Mouse (Mus musculus): ENCODE results near the gene Nfix. TPM values are rescaled to one million over a fixed set of nuclear protein-coding genes. Genes with fewer than 3 reads are reported as not detected.

Nfix gene
- total RNA-seq, 2 experiments from 2014 or later, result 465 to 558 TPM

DNA sequence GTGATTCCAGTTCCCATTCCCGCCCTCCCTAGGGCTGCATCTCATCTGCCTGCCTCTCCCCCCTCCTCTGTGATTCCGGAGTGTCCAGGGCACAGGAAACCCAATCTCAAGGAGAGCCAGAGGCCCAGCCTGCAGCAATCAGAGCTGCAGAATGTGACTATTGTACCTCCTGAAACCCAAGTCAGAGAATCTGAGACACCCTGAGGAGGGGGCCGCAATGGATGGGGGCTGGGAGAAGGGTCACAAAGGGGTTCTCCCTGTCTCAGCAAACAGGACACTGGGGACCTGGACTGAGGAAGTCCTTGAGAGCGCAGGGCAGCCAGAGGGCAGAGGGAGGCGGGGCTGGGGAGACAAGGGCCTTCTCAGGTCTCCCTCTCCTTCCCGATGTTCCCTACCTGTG is 67.1 kb downstream of the Nfix start:
- intact Hi-C loops (cut with DNase I), result no loop called here
- DNase-seq, result peak; percentile 66
- no peak for TF ChIP-seq CTCF (IDR thresholded peaks at IDR 0.05)
- Histone ChIP-seq H3K27ac (peak overlapping the region; percentile 96), H3K4me3 (peak overlapping the region; percentile 46)

DNA sequence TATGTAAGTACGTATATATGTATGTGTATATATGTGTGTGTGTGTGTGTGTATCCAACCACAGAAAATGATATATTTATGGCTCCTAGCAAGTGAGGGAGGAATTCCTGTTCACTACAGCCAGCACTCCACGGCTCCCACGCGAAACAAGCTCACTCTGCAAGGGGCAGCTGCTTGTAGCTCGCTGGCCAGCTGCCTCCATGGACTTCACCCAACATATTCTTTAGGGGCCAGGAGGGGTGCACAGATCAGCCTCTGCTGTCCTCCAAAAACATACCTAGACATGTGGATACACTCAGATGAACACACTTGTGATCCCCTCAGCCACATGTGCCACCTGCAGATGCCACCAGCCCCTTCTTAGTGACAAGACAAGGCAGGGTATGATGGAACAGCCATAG is 67.6 kb downstream of the Nfix start:
- TF ChIP-seq CTCF (IDR thresholded peaks at IDR 0.05), result no peak
- peak overlapping the region; percentile 96 for H3K27ac ChIP-seq
- peak; percentile 60 for DNase-seq
- peak overlapping the region; percentile 46 for H3K4me3 ChIP-seq
- intact Hi-C loops (cut with DNase I), result no loop called here

DNA sequence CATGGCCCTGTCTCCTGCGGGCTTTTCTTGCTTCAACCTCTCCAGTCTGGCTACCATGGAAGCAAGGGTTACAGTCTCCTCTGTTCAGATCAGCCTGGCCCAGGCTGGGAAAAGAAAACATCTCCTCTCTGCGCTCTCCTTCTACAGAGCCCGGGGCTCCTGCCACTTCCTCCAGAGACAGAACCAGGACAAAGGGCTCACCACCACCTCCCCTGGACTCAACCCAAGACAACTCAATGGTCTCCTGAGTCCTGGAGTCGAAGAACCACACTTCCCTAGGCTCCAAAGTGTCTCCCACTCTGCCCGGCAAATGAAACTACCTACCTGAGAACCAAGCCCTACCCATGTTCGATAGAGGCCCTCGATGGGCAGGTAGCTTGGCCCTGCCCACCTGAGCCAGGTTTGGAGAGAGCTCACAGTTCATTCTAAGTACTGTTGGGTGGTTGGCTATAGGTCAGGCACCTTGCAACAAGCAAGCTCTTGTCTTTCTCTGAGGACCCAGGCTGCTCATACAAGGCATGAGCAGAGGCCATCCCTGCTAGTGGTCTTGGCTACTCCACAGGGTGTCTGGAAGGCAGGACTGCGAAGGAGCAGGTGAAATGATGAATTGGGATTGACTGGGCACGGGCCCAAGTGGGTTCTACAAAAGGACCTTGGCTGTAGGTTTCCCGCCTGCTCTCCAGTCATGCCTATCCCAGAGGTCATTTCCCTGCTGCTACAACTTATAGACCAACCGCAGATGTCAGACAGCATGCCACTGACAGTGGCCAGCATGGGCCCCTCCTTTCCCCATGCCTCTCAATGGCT is 68.6 kb downstream of the Nfix start:
- Histone ChIP-seq H3K4me3 (peak overlapping the region; percentile 55), H3K27ac (peak overlapping the region; percentile 96)
- intact Hi-C loops (cut with DNase I), result no loop called here
- no peak for TF ChIP-seq CTCF (IDR thresholded peaks at IDR 0.05)
- no peak for DNase-seq

DNA sequence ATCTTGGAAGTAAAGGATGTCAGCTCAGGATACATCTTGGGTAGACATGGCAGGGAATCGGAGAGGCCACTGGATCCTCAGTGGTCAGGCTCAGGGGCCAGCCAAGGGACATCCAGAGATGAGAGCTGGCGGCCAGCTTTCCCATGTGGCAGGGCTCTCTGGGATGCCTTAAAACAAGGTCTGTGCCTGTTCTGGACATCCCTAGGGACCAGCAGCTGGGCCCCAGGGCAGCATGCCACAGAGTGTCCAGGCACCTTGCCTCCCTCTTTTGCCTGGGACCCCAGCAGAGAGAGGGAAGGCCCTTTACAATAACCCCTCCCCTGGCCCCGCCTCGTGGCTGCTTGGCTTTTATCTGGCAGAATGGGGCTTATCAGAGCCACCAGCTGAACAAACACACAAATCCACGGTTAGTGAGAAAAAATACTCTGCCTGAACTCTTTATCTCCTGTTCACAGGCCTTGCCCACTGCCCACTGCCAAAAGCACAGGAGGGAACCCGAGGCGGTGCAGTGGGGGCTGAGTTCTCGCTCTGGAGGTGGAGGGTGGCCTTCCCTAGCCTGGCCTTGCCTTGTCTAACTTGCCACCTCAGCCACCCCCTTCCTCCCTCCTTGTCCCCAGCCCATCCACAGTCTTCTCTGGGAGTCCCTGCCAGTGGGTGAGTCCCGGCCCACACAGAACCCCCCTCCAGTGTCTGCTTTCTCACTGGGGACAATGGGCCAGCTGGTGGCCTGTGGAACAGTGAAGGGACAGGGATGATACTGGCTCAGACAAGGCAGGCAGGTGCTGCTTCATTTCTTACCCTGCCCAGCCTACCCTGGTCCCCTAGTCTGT is 69.4 kb downstream of the Nfix start:
- TF ChIP-seq CTCF (IDR thresholded peaks at IDR 0.05), result no peak
- H3K27ac ChIP-seq, result peak overlapping the region; percentile 96
- intact Hi-C loops (cut with DNase I), result no loop called here
- peak; percentile 85 for DNase-seq
- peak overlapping the region; percentile 55 for H3K4me3 ChIP-seq

DNA sequence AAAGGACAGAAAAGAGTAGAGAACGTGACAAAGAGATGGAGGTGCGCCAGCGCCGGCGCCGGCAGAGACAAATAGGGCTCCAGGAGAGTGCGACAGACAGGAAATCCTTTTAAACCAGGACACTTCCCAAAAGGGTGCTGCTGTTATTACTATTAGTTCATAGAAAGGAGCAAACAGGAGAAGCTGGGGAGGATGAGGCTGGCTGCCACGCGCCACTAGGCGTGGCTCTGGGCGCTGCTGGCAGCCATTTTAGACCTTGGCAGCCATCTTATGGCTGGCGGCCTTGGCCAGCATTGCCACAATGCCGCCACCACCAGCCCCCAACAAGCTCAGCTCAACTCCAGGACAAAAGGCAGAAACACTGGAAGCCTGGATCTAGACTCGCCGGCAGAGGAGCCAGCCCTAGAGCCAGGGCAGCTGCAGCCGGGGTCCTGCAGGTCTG is 70.2 kb downstream of the Nfix start:
- peak overlapping the region; percentile 96 for H3K27ac ChIP-seq
- peak; percentile 83 for DNase-seq
- H3K4me3 ChIP-seq, result peak overlapping the region; percentile 55
- no peak for TF ChIP-seq CTCF (IDR thresholded peaks at IDR 0.05)
- intact Hi-C loops (cut with DNase I), result no loop called here

DNA sequence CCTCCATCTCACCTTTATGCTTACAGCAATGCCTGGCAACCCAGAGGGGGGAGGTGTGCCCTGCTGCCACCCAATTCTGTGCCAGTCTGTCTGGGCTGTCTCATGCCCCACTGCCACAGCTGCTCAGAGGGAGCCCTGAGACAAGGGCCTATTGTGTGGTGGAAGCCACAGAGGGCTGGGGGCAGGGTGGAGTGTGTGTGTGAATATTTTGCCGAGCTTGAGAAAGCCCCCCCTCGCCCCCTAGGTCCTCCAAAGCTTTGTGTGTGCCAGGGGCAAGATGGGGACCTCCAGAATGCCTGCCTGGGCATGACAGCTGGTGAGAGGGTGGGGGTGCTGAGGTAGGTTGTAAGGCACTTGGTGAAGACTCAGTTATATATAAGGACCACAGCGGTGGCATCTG is 71.7 kb downstream of the Nfix start:
- no peak for TF ChIP-seq CTCF (IDR thresholded peaks at IDR 0.05)
- intact Hi-C loops (cut with DNase I), result no loop called here
- no peak for DNase-seq
- Histone ChIP-seq H3K4me3 (no peak overlapping the region), H3K27ac (peak overlapping the region; percentile 96)

DNA sequence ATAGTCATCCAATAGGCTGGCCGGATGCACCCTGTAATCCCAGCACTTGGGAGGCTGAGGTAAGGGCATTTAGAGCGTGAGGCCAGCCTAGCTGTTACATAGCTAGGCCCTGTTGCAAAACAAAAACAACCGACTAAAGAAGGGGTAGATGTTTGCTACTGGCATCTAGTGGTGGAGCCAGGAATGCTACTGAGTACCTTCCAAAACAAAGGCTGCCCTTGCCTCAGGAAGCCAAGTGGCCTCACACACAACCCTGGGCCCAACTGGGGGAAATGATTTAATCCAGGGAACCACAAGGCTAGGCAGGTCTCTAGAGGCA is 74.2 kb downstream of the Nfix start:
- Histone ChIP-seq H3K4me3 (no peak overlapping the region; the same call in 1 of the 2 replicates), H3K27ac (peak overlapping the region; percentile 96)
- intact Hi-C loops (cut with DNase I), result no loop called here
- TF ChIP-seq CTCF (IDR thresholded peaks at IDR 0.05), result peak; percentile 67
- peak; percentile 78 for DNase-seq

DNA sequence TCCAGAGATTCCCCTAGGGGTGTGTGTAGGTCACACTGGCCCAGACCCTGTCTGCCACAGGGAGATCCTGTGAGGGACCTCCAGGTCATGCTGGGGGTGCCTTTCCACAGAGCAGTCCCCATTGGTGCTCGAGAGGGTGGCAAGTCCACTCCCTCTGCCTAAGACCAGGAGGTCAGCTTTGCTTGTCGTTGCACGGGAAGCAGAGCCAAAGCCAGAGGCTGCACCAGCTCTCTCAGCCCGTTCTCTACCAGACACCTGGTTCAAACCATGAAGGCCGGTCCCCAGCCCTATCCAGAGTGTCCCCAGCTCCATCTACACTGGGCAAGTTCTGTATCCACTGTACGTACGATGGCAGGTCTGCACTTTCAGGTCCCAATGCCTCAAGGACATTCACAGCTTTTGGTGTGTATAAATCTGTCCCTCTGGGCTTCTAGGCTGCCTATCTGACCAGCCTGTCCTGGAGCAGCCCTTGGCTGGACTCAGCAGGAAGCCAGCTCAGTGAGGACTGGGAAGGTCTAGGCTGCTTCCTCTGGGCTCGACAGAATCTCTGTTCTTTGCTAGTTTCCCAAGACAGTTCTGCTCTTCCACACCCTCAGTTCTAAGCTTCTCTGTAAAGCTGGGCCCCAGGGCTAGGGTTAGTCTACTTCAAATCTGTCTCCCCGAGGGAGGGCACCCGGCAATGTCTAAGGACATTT is 74.8 kb downstream of the Nfix start:
- intact Hi-C loops (cut with DNase I), result no loop called here
- H3K27ac ChIP-seq, result peak overlapping the region; percentile 96
- peak; percentile 44 for DNase-seq
- H3K4me3 ChIP-seq, result peak overlapping the region; percentile 42
- TF ChIP-seq CTCF (IDR thresholded peaks at IDR 0.05), result no peak

DNA sequence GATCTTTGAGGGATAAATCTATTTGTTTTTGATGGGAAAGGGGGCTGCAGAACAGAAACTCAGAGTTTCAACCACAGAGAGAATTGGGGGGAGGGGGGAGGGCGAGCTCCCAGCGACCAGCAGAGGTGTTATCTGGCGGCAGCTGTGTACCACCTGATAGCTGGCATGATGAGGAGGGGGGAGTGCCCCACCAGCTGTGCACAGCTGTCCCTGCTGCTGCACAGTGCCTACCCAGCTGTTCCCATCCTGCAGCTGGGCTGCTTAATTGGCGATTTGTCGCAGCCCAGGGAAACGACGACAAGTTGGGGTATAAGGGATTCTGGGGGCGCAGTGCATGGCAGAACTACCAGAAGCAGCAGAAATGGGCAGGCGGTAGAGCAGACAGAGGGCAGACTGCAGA is 75.5 kb downstream of the Nfix start:
- DNase-seq, result peak; percentile 31
- Histone ChIP-seq H3K4me3 (peak overlapping the region; percentile 55), H3K27ac (peak overlapping the region; percentile 96)
- no peak for TF ChIP-seq CTCF (IDR thresholded peaks at IDR 0.05)
- intact Hi-C loops (cut with DNase I), result no loop called here

DNA sequence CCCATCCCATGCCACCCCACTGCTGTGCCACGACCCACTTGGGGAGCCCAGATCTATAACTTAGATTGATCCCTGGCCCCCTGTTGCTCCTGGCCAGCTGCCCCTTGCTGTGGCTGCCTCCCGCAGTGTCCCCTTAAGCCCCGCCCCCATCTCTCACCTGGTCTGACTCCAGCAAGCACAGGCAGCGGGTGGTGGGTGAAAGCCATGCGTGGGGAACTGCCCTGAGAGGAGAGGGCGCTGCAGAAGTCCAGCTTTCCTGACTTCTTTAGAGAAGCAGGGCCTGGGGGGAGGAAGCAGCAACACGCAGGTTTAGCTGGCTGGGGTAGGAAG is 76.6 kb downstream of the Nfix start:
- intact Hi-C loops (cut with DNase I), result no loop called here
- no peak for TF ChIP-seq CTCF (IDR thresholded peaks at IDR 0.05)
- H3K4me3 ChIP-seq, result peak overlapping the region; percentile 55

DNA sequence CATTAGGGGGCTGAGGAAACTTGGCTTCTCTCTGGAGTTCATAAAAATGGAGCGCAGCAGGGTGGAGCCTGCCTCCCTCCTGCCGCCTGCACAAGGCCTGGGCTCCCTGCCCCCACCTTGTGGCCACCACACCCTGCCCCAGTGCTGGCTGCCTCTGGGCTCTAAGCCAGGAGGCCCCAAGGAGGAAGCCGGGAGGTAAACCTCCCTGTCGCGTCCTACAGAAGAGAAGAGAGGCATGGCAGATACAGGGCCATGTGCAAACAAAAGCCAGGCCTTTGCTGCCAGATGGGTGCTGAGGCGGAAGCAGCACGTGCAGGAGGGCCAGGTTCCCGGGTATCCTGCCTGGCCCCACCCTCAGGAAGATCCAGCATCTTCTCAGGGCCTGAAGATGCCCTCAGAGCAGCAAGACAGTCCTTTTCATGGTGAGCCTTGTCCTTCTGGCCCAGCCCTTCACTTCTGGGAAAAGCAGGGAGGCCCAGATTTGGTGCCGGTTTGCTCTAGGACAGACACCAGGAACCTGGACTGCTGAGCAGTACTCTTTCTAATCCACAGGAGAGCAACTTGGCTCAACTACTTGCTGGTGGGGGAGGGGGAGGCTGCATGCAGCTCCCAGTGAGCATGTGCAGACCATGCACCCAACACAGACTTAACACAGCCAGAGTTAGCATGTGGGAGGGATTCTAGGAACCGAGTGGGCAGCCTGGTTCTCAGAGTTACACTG is 77.1 kb downstream of the Nfix start, which contains the start of gene G430095P16Rik:
TSS of gene G430095P16Rik (plus strand) at position 158 of the 721 bp plus-strand sequence.
- intact Hi-C loops (cut with DNase I), result no loop called here
- H3K4me3 ChIP-seq, result peak within 1 kb of the TSS; percentile 55

More for the DNA sequence above, 76.6 kb downstream of the Nfix start:
- DNase-seq, result peak; percentile 71
- H3K27ac ChIP-seq, result peak overlapping the region; percentile 96

DNA sequence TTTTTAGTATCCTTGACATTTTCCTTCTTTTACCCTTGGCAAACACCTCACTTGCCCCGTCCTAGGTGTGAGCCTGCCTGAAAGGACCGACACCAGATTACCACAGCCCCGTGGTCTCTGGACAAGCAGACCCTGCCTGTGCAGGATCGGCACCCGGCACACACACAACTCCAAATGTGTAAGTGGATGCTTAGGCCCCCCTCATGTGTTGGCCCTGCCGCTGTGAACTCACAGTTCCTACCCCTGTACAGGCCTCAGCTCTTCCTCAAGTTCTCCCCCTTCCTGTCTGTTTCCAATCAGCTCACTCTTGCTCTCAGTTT is 77.7 kb downstream of the Nfix start:
- TF ChIP-seq CTCF (IDR thresholded peaks at IDR 0.05), result no peak
- peak overlapping the region; percentile 96 for H3K27ac ChIP-seq
- intact Hi-C loops (cut with DNase I), result no loop called here
- no peak for DNase-seq
- peak overlapping the region; percentile 55 for H3K4me3 ChIP-seq

More for the DNA sequence above, 77.1 kb downstream of the Nfix start, which contains the start of gene G430095P16Rik:
- peak; percentile 91 for DNase-seq
- TF ChIP-seq CTCF (IDR thresholded peaks at IDR 0.05), result peak; percentile 36
- peak within 1 kb of the TSS; percentile 96 for H3K27ac ChIP-seq
